Mouse (Mus musculus) midbrain, postnatal 0 days (tissue): ENCODE measurements at regions not wholly inside any gene's neighbourhood (a gene's known extent, or its start where the extent isn't known, plus 50 kb on each side); places are given as distances from the start of the nearest gene placed in this dataset.
"Not testable (repeated sequence)": the region's sequence is repeated elsewhere in the genome, so short reads cannot be mapped to it uniquely, and the experiment has no call there.

ENCODE experiments used
- ATAC-seq: fragments of 200-750 bp; cut with Nextera tagmentation; 2 replicates; pipeline ENCODE4 v1.8.0; 2017; ENCODE audit warnings: moderate number of reproducible peaks, mild to moderate bottlenecking, moderate TSS enrichment, moderate library complexity; ENCODE audit not compliant: low FRiP score
- DNase-seq: peaks from one replicate; pipeline ENCODE4 v3.0.0-alpha.2; 2015; ENCODE audit warnings: low spot score
- H3K27ac ChIP-seq: fragments of 300-500 bp; sonication (generic); 2 replicates; pipeline ENCODE4 v1.5.1; 2014; ENCODE audit warnings: low read depth, mild to moderate bottlenecking, low read length, mixed read lengths
- H3K27me3 ChIP-seq: fragments of 300-500 bp; sonication (generic); 2 replicates; pipeline ENCODE4 v1.6.1; 2014; ENCODE audit warnings: low read length, control low read depth, mixed read lengths; ENCODE audit not compliant: insufficient read depth
- H3K36me3 ChIP-seq: fragments of 300-500 bp; sonication (generic); 2 replicates; pipeline ENCODE4 v1.6.1; 2014; ENCODE audit warnings: low read length, control low read depth, mixed read lengths; ENCODE audit not compliant: insufficient read depth
- H3K4me1 ChIP-seq: fragments of 300-500 bp; sonication (generic); 2 replicates; pipeline ENCODE4 v1.6.1; 2014; ENCODE audit warnings: mild to moderate bottlenecking, control low read depth, antibody characterized with exemption, low read length, mixed read lengths; ENCODE audit not compliant: insufficient read depth
- H3K4me2 ChIP-seq: fragments of 300-500 bp; sonication (generic); 2 replicates; pipeline ENCODE4 v1.6.1; 2014; ENCODE audit warnings: low read depth, mild to moderate bottlenecking, low read length, mixed read lengths; ENCODE audit not compliant: poor library complexity, severe bottlenecking
- H3K4me3 ChIP-seq: fragments of 300-500 bp; sonication (generic); 2 replicates; pipeline ENCODE4 v1.5.1; 2014; ENCODE audit warnings: low read depth, mild to moderate bottlenecking, low read length, moderate library complexity
- H3K9ac ChIP-seq: fragments of 300-500 bp; sonication (generic); replicated peaks from 2 replicates; pipeline ENCODE4 v1.6.1; 2014; ENCODE audit warnings: mild to moderate bottlenecking, low read length, moderate library complexity, mixed read lengths; ENCODE audit not compliant: poor library complexity, severe bottlenecking
- H3K9me3 ChIP-seq: fragments of 300-500 bp; sonication (generic); 2 replicates; pipeline ENCODE4 v1.6.1; 2016; ENCODE audit warnings: low read length, control low read depth
- CTCF ChIP-seq: IDR thresholded peaks from 2 replicates; pipeline ENCODE4 v1.5.1; 2016; ENCODE audit warnings: antibody characterized with exemption, mild to moderate bottlenecking
- WGBS: fragments of 180-500 bp; shearing (Covaris S2); extraction: QIAGEN DNeasy Blood & Tissue Kit; methylation state at CpG from one replicate; pipeline ENCODE4 v1.1.7; 2014; 5-methylcytosine and 5-hydroxymethylcytosine counted together

DNA sequence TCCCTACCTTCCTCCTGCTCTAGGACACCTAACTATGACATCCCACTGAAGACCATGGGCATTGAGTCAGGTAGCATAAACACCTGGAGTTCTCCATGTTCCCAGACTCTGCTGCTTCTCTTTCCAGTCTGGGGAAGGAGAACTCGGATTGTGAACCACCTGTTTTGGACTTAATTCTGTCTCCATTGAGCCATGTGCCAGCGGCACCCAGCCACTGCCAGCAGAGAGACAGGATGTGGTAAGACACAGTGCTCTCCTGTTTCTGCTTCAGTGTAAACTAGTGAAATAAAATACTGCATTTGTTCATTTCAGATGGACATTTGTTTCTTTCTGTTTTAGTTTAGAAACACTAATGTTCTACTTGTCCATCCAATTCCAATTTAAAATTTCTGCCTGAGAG, 168.1 kb upstream of the Arhgap18 start:
- H3K4me2 ChIP-seq = no peak overlapping the region
- H3K9me3 ChIP-seq = no peaks in the 10 kb centered on the region
- H3K27me3 ChIP-seq = no peaks in the 10 kb centered on the region
- H3K4me3 ChIP-seq = no peak overlapping the region
- 85% methylated on average over 2 of the region's 2 CpGs for WGBS
- no peak for ATAC-seq
- H3K36me3 ChIP-seq = no peaks in the 10 kb centered on the region
- no peaks in the 10 kb centered on the region for H3K4me1 ChIP-seq
- no peak for TF ChIP-seq CTCF
- DNase-seq = no peak
- no peak overlapping the region for H3K27ac ChIP-seq
- no peak overlapping the region for H3K9ac ChIP-seq

DNA sequence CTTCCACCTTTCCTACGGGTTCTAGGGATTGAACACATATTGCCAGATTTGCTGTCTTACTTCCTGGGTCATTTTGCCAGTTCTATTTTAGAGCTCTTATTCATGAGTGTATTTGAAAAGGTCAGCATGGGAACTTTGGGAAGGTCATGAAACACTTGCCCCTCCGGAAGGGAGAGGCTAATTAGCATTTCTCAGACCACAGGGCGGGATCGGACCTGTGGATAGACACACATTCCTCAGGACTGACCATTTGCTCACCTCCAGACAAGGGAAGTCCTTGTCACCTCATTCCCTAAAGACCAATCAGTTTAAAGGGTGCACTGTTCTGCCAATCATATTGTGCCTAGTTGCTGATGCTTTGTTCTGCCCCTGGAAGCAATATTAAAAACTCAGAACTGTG, 146.1 kb upstream of the Arhgap18 start:
- not testable (repeated sequence) for ATAC-seq, DNase-seq
- 78% methylated on average over 4 of the region's 4 CpGs for WGBS

DNA sequence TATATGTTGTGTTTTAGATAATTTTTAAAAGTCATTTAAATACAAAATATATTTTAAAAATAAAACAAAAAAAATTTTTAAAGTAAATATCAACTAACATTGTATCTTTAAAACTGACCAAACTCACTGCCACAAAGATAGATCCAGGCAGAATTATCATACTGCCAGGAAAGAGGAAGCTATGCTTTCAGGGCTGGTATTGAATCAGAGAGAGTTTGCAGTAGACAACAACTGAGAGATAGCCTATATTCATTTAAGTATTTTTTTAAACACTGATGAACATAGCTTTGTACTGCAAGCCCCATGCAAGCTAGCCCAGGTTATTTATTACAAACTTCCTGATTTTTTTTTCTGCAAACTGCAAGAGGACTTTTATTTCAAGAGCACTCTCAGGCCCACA, 142.0 kb upstream of the Arhgap18 start:
- Histone ChIP-seq H3K4me1 (no peaks in the 10 kb centered on the region), H3K27ac (no peak overlapping the region), H3K9ac (no peak overlapping the region), H3K4me3 (no peak overlapping the region), H3K9me3 (no peaks in the 10 kb centered on the region), H3K27me3 (no peaks in the 10 kb centered on the region), H3K36me3 (no peaks in the 10 kb centered on the region), H3K4me2 (no peak overlapping the region)
- TF ChIP-seq CTCF = no peak
- ATAC-seq (no peak), DNase-seq (no peak)

More for the DNA sequence above, 146.1 kb upstream of the Arhgap18 start:
- H3K27me3 ChIP-seq, H3K36me3 ChIP-seq, H3K9ac ChIP-seq, H3K9me3 ChIP-seq, H3K4me2 ChIP-seq, H3K4me1 ChIP-seq, H3K4me3 ChIP-seq, H3K27ac ChIP-seq: not testable (repeated sequence)

GRCm38 (mm10) chr10:26630196-26630760, 122.9 kb upstream of the Arhgap18 start:
- DNase-seq = peak; percentile 21
- Histone ChIP-seq H3K9ac (no peak overlapping the region), H3K27me3 (no peaks in the 10 kb centered on the region), H3K4me1 (no peaks in the 10 kb centered on the region), H3K9me3 (no peaks in the 10 kb centered on the region), H3K4me2 (no peak overlapping the region), H3K27ac (no peak overlapping the region), H3K36me3 (no peaks in the 10 kb centered on the region), H3K4me3 (no peak overlapping the region)
- no peak for TF ChIP-seq CTCF
- WGBS = 53% methylated on average over 4 of the region's 4 CpGs
- ATAC-seq = no peak

GRCm38 (mm10) chr10:26632266-26632665, 121.0 kb upstream of the Arhgap18 start:
- no peak overlapping the region for H3K9ac ChIP-seq
- no peak overlapping the region for H3K27ac ChIP-seq
- H3K36me3 ChIP-seq = no peaks in the 10 kb centered on the region
- H3K4me3 ChIP-seq = no peak overlapping the region
- H3K9me3 ChIP-seq = no peaks in the 10 kb centered on the region
- H3K4me1 ChIP-seq = no peaks in the 10 kb centered on the region
- H3K4me2 ChIP-seq = no peak overlapping the region
- no peak for TF ChIP-seq CTCF
- no peaks in the 10 kb centered on the region for H3K27me3 ChIP-seq
- DNase-seq (no peak), ATAC-seq (no peak)
- 91% methylated on average over 5 of the region's 5 CpGs for WGBS

DNA sequence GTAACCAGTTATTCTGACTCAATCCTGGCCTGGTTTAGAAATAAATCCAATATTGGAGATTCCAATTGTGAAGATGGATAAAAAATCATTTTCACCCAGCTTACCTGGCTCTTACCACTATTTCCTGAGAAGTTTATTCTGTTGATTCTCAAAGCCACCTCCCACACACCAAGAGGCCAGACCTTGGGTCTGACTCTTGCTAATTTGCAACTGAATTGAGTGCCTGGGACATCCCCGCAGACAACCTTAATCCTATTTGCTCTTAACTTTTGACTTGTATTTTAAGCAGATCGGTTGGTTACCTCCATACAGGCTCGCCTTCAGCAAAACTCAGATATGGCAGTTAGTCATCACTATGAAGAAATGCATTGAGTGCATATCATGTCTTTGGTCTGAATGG, 115.8 kb upstream of the Arhgap18 start:
- H3K4me2 ChIP-seq = no peak overlapping the region
- H3K9ac ChIP-seq = no peak overlapping the region
- TF ChIP-seq CTCF = no peak
- no peaks in the 10 kb centered on the region for H3K9me3 ChIP-seq
- no peak overlapping the region for H3K27ac ChIP-seq
- ATAC-seq (no peak), DNase-seq (no peak)
- 25% methylated on average over 3 of the region's 3 CpGs for WGBS
- H3K36me3 ChIP-seq = no peaks in the 10 kb centered on the region
- no peaks in the 10 kb centered on the region for H3K4me1 ChIP-seq
- no peaks in the 10 kb centered on the region for H3K27me3 ChIP-seq
- H3K4me3 ChIP-seq = no peak overlapping the region
